Mouse (Mus musculus) urinary bladder, postnatal 14 days (tissue): ENCODE measurements around the gene Ciao2b.
A peak's percentile ranks its signal among the peaks of the same experiment; 100 is the strongest.

Experiments used
- DNase-seq: peaks from one replicate; pipeline ENCODE4 v3.0.0; 2021; ENCODE audit warnings: low spot score

Gene Ciao2b

GRCm38 (mm10) chr8:104620765-104621164 is 21.0 kb downstream of the Ciao2b start:
- DNase-seq: no peak

GRCm38 (mm10) chr8:104613119-104613518 is 28.6 kb downstream of the Ciao2b start:
- no peak for DNase-seq

- no peak for DNase-seq
These were observed 30.2 kb downstream of the Ciao2b start for GRCm38 (mm10) chr8:104611613-104612012.

GRCm38 (mm10) chr8:104610185-104610766 is 31.5 kb downstream of the Ciao2b start:
- DNase-seq: no peak

- no peak for DNase-seq
These were observed 32.5 kb downstream of the Ciao2b start for GRCm38 (mm10) chr8:104609222-104609621.

- DNase-seq: no peak
These were observed 33.8 kb downstream of the Ciao2b start for GRCm38 (mm10) chr8:104607944-104608343.

- DNase-seq: no peak
These were observed 35.4 kb downstream of the Ciao2b start for GRCm38 (mm10) chr8:104606329-104606728.

GRCm38 (mm10) chr8:104603245-104603593 is 38.5 kb downstream of the Ciao2b start:
- no peak for DNase-seq

- DNase-seq: peak; percentile 87
These were observed 39.1 kb downstream of the Ciao2b start for GRCm38 (mm10) chr8:104602468-104603244.

GRCm38 (mm10) chr8:104601941-104602371 is 39.8 kb downstream of the Ciao2b start:
- DNase-seq: no peak

GRCm38 (mm10) chr8:104601386-104601785 is 40.4 kb downstream of the Ciao2b start:
- DNase-seq: no peak

GRCm38 (mm10) chr8:104598496-104598895 is 43.3 kb downstream of the Ciao2b start:
- no peak for DNase-seq

GRCm38 (mm10) chr8:104597656-104598055 is 44.1 kb downstream of the Ciao2b start:
- peak; percentile 21 for DNase-seq

GRCm38 (mm10) chr8:104595773-104596536 is 45.8 kb downstream of the Ciao2b start:
- DNase-seq: peak; percentile 61

- DNase-seq: no peak
These were observed 47.0 kb downstream of the Ciao2b start for GRCm38 (mm10) chr8:104594611-104595362.

- DNase-seq: no peak
These were observed 48.0 kb downstream of the Ciao2b start for GRCm38 (mm10) chr8:104593536-104594325.

- no peak for DNase-seq
These were observed 49.2 kb downstream of the Ciao2b start for GRCm38 (mm10) chr8:104592566-104592965.

- DNase-seq: no peak
These were observed 49.9 kb downstream of the Ciao2b start for GRCm38 (mm10) chr8:104591856-104592255.

GRCm38 (mm10) chr8:104591133-104591834 is 50.5 kb downstream of the Ciao2b start, which contains the start of gene Pdp2:
Pdp2 (plus strand) TSS chr8:104591451.
- peak; percentile 91 for DNase-seq

GRCm38 (mm10) chr8:104590284-104590683 is 51.5 kb downstream of the Ciao2b start:
- DNase-seq: no peak
